Mouse (Mus musculus) limb, embryonic 13.5 days (tissue): ENCODE results near the gene Marc2. TPM values are rescaled to one million over a fixed set of nuclear protein-coding genes. Genes with fewer than 3 reads are reported as not detected.
A peak's percentile ranks its signal among the peaks of the same experiment; 100 is the strongest.

Experiments used
- ATAC-seq: fragments of 200-750 bp; cut with Nextera tagmentation; 2 replicates; pipeline ENCODE4 v1.8.0; 2017; ENCODE audit warnings: low read depth, moderate number of reproducible peaks, moderate TSS enrichment; ENCODE audit not compliant: low FRiP score
- H3K27ac ChIP-seq: fragments of 300-500 bp; sonication (generic); 2 replicates; pipeline ENCODE4 v1.5.1; 2015; ENCODE audit warnings: inconsistent platforms, mild to moderate bottlenecking, moderate library complexity
- H3K27me3 ChIP-seq: fragments of 300-500 bp; sonication (generic); 2 replicates; pipeline ENCODE4 v1.6.1; 2015; ENCODE audit warnings: mild to moderate bottlenecking, inconsistent platforms
- H3K36me3 ChIP-seq: fragments of 300-500 bp; sonication (generic); 2 replicates; pipeline ENCODE4 v1.6.1; 2015; ENCODE audit warnings: inconsistent platforms, mild to moderate bottlenecking, moderate library complexity
- H3K4me1 ChIP-seq: fragments of 300-500 bp; sonication (generic); 2 replicates; pipeline ENCODE4 v1.6.1; 2015; ENCODE audit warnings: inconsistent platforms
- H3K4me2 ChIP-seq: fragments of 300-500 bp; sonication (generic); replicated peaks from 2 replicates; pipeline ENCODE4 v1.6.1; 2015; ENCODE audit warnings: inconsistent platforms, mild to moderate bottlenecking, moderate library complexity
- H3K4me3 ChIP-seq: fragments of 300-500 bp; sonication (generic); 2 replicates; pipeline ENCODE4 v1.5.1; 2015; ENCODE audit warnings: moderate library complexity, mild to moderate bottlenecking, inconsistent platforms
- H3K9ac ChIP-seq: fragments of 300-500 bp; sonication (generic); 2 replicates; pipeline ENCODE4 v1.6.1; 2015; ENCODE audit warnings: mild to moderate bottlenecking, inconsistent platforms
- H3K9me3 ChIP-seq: fragments of 300-500 bp; sonication (generic); 2 replicates; pipeline ENCODE4 v1.6.1; 2016; ENCODE audit warnings: inconsistent platforms
- WGBS: fragments of 180-500 bp; shearing (Covaris S2); methylation state at CpG from one replicate; pipeline ENCODE4 v1.1.7; 2015; 5-methylcytosine and 5-hydroxymethylcytosine counted together
- polyA plus RNA-seq: library from polyadenylated mRNA; unstranded; fragments of >200 nt; fragmentation: Nextera tagmentation; extraction: Ambion mirVana; gene quantifications from 2 replicates; pipeline ENCODE4 v1.2.1, GENCODE M21; 2015

Gene Marc2
- polyA plus RNA-seq, 1 experiment from 2014 or later = 167 TPM

- Histone ChIP-seq H3K36me3 (no peaks in the 10 kb centered on the region), H3K9me3 (no peaks in the 10 kb centered on the region), H3K27me3 (peaks cover 48% of the 10 kb centered on the region), H3K4me1 (peaks cover 12% of the 10 kb centered on the region), H3K27ac (no peak overlapping the region), H3K9ac (no peak overlapping the region; the same call in 1 of the 2 replicates), H3K4me2 (peak overlapping the region; percentile 48), H3K4me3 (no peak overlapping the region)
- peak; percentile 85 for ATAC-seq
- WGBS = 22% methylated on average over 31 of the region's 31 CpGs
Observed at GRCm38 (mm10) chr1:184851741-184852618, 5.7 kb upstream of the Marc2 start.

GRCm38 (mm10) chr1:184851166-184851565 lies 4.9 kb upstream of the Marc2 start:
- 56% methylated on average over 7 of the region's 7 CpGs for WGBS
- no peaks in the 10 kb centered on the region for H3K36me3 ChIP-seq
- no peak for ATAC-seq
- H3K9me3 ChIP-seq = no peaks in the 10 kb centered on the region
- H3K9ac ChIP-seq = no peak overlapping the region
- H3K4me3 ChIP-seq = no peak overlapping the region
- peaks cover 53% of the 10 kb centered on the region for H3K27me3 ChIP-seq
- H3K27ac ChIP-seq = no peak overlapping the region
- H3K4me1 ChIP-seq = peaks cover 18% of the 10 kb centered on the region
- no peak overlapping the region for H3K4me2 ChIP-seq

GRCm38 (mm10) chr1:184846973-184847372 lies 722 bp upstream of the Marc2 start:
- no peak for ATAC-seq

GRCm38 (mm10) chr1:184845111-184846071 lies 860 bp downstream of the Marc2 start:
- Histone ChIP-seq H3K27me3 (peaks cover 39% of the 10 kb centered on the region), H3K9ac (peak overlapping the region; percentile 88), H3K4me1 (peaks cover 24% of the 10 kb centered on the region), H3K9me3 (no peaks in the 10 kb centered on the region), H3K27ac (peak overlapping the region; percentile 91), H3K36me3 (peaks cover 7% of the 10 kb centered on the region), H3K4me3 (peak overlapping the region; percentile 90), H3K4me2 (peak overlapping the region; percentile 77)
- WGBS = under 1% methylated on average over 67 of the region's 67 CpGs
- peak; percentile 98 for ATAC-seq

More at GRCm38 (mm10) chr1:184846973-184847372, 722 bp upstream of the Marc2 start:
- Histone ChIP-seq H3K4me3 (no peak overlapping the region), H3K36me3 (no peaks in the 10 kb centered on the region), H3K27ac (no peak overlapping the region), H3K27me3 (peaks cover 52% of the 10 kb centered on the region), H3K9ac (no peak overlapping the region), H3K9me3 (no peaks in the 10 kb centered on the region), H3K4me2 (no peak overlapping the region), H3K4me1 (peaks cover 27% of the 10 kb centered on the region)
- WGBS = 58% methylated on average over 3 of the region's 3 CpGs

- Histone ChIP-seq H3K9ac (peak overlapping the region; percentile 88), H3K27me3 (peaks cover 31% of the 10 kb centered on the region), H3K4me3 (peak overlapping the region; percentile 90), H3K36me3 (peaks cover 13% of the 10 kb centered on the region), H3K27ac (peak overlapping the region; percentile 91), H3K9me3 (no peaks in the 10 kb centered on the region), H3K4me2 (peak overlapping the region; percentile 77), H3K4me1 (peaks cover 24% of the 10 kb centered on the region)
- 16% methylated on average over 15 of the region's 15 CpGs for WGBS
- ATAC-seq = no peak
Observed at GRCm38 (mm10) chr1:184844326-184845066, 1.8 kb downstream of the Marc2 start.

- ATAC-seq = no peak
- no peaks in the 10 kb centered on the region for H3K27me3 ChIP-seq
- H3K9ac ChIP-seq = no peak overlapping the region
- H3K36me3 ChIP-seq = peaks cover 67% of the 10 kb centered on the region
- WGBS = 71% methylated on average over 4 of the region's 4 CpGs
- no peaks in the 10 kb centered on the region for H3K9me3 ChIP-seq
- no peaks in the 10 kb centered on the region for H3K4me1 ChIP-seq
- H3K27ac ChIP-seq = no peak overlapping the region
- H3K4me2 ChIP-seq = no peak overlapping the region
- H3K4me3 ChIP-seq = no peak overlapping the region
Observed at GRCm38 (mm10) chr1:184837649-184838048, 8.6 kb downstream of the Marc2 start.

- Histone ChIP-seq H3K4me3 (no peak overlapping the region), H3K9ac (no peak overlapping the region), H3K27me3 (no peaks in the 10 kb centered on the region), H3K4me1 (no peaks in the 10 kb centered on the region), H3K36me3 (peaks cover 80% of the 10 kb centered on the region), H3K27ac (no peak overlapping the region), H3K9me3 (no peaks in the 10 kb centered on the region), H3K4me2 (no peak overlapping the region)
- no peak for ATAC-seq
- WGBS = 68% methylated on average over 5 of the region's 5 CpGs
Observed at GRCm38 (mm10) chr1:184836350-184836749, 9.9 kb downstream of the Marc2 start.

GRCm38 (mm10) chr1:184833499-184833898 lies 12.8 kb downstream of the Marc2 start:
- H3K9me3 ChIP-seq = no peaks in the 10 kb centered on the region
- H3K27me3 ChIP-seq = no peaks in the 10 kb centered on the region
- 88% methylated on average over 7 of the region's 7 CpGs for WGBS
- peaks cover 10% of the 10 kb centered on the region for H3K4me1 ChIP-seq
- H3K27ac ChIP-seq = no peak overlapping the region
- H3K36me3 ChIP-seq = peaks cover 85% of the 10 kb centered on the region
- H3K4me2 ChIP-seq = no peak overlapping the region
- H3K4me3 ChIP-seq = no peak overlapping the region
- no peak overlapping the region for H3K9ac ChIP-seq
- ATAC-seq = no peak

GRCm38 (mm10) chr1:184832211-184832610 lies 14.0 kb downstream of the Marc2 start:
- H3K9ac ChIP-seq = no peak overlapping the region
- H3K36me3 ChIP-seq = peaks cover 77% of the 10 kb centered on the region
- H3K4me2 ChIP-seq = no peak overlapping the region
- peaks cover 10% of the 10 kb centered on the region for H3K4me1 ChIP-seq
- no peaks in the 10 kb centered on the region for H3K27me3 ChIP-seq
- no peak overlapping the region for H3K27ac ChIP-seq
- H3K9me3 ChIP-seq = no peaks in the 10 kb centered on the region
- ATAC-seq = no peak
- H3K4me3 ChIP-seq = no peak overlapping the region
- 83% methylated on average over 10 of the region's 10 CpGs for WGBS

GRCm38 (mm10) chr1:184829897-184830296 lies 16.4 kb downstream of the Marc2 start:
- Histone ChIP-seq H3K9ac (no peak overlapping the region), H3K36me3 (peaks cover 55% of the 10 kb centered on the region), H3K27ac (no peak overlapping the region), H3K4me3 (no peak overlapping the region), H3K9me3 (no peaks in the 10 kb centered on the region), H3K4me1 (peaks cover 11% of the 10 kb centered on the region), H3K27me3 (no peaks in the 10 kb centered on the region), H3K4me2 (no peak overlapping the region)
- 75% methylated on average over 8 of the region's 8 CpGs for WGBS
- no peak for ATAC-seq

- Histone ChIP-seq H3K27ac (no peak overlapping the region), H3K4me3 (no peak overlapping the region), H3K4me1 (peaks cover 27% of the 10 kb centered on the region), H3K36me3 (peaks cover 37% of the 10 kb centered on the region), H3K27me3 (no peaks in the 10 kb centered on the region), H3K9me3 (no peaks in the 10 kb centered on the region), H3K4me2 (peak overlapping the region; percentile 5; the same call in 1 of the 2 replicates), H3K9ac (no peak overlapping the region)
- no peak for ATAC-seq
- 36% methylated on average over 23 of the region's 23 CpGs for WGBS
Observed at GRCm38 (mm10) chr1:184827175-184827701, 19.0 kb downstream of the Marc2 start.
